10 mouse cellular contexts compared by ENCODE assay signal in the genomic region with DNA sequence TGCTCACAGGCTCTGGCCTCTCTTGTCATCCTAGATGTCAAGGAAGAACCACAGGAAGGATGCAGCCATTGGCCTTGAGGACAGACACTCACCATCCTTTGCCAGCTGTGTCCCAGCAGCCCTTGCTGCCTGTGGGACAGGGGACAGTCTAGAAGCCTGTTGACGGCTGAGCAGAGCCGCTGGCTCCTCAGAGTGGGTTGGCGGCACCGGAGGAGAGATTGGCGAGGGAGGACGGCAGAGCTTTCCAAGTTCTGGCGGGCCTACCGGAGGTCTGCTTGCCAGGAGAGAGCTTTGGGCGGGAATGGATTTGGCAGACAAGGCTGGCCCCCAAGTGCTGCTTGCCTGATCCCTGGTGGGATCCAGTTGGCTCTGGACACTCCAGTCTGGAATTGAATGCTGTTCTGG.
A peak's percentile ranks its signal among the peaks of the same experiment; 100 is the strongest.
DNase-seq lines count a peak whose midpoint lies in the region; ATAC-seq and TF ChIP-seq lines count a peak whose summit lies in the region.
"Had no signal": no experiment of that assay in that cellular context is flagged by ENCODE, and none has a peak within 500 bp of the region (broad histone marks: within the 10 kb centered on the region; RNA-seq: fewer than 3 reads in every experiment).

No protein-coding gene starts in this region.

- DNase-seq in lung, embryonic 14.5 days: peak; percentile 35
- no peak for DNase-seq in lung, adult 2 months
- peak; percentile 77 to 85 for DNase-seq in cerebellum, adult 2 months
- DNase-seq in gastrocnemius, postnatal 36 days: peak; percentile 40
- DNase-seq in urinary bladder, adult 18-20 months (ENCODE audit: low spot score in 2 of 2): no peak
- no peak for DNase-seq in ovary, postnatal 14 days (ENCODE audit: low spot score)

- no peak for TF ChIP-seq CTCF in lung, embryonic 14.5 days (IDR thresholded peaks at IDR 0.05; ENCODE audit: low read depth)
- TF ChIP-seq CTCF in lung, adult 2 months (IDR thresholded peaks at IDR 0.05; ENCODE audit: insufficient read depth, low read length): no peak
- TF ChIP-seq CTCF in cerebellum, adult 2 months (IDR thresholded peaks at IDR 0.05; ENCODE audit: borderline replicate concordance, insufficient read depth, low read depth, low read length): no peak

- H3K27me3 ChIP-seq in lung, embryonic 14.5 days (ENCODE audit: insufficient read depth, low read length): no peaks in the 10 kb centered on the region
- no peaks in the 10 kb centered on the region for H3K27me3 ChIP-seq in cerebellum, adult 2 months (ENCODE audit: control insufficient read depth, insufficient read depth, low read length)
- no peaks in the 10 kb centered on the region for H3K27me3 ChIP-seq in midbrain, embryonic 13.5 days
- no peaks in the 10 kb centered on the region; the same call in 1 of the 2 replicates for H3K27me3 ChIP-seq in kidney, embryonic 14.5 days (ENCODE audit: control insufficient read depth, insufficient read depth, low read length)
- H3K27me3 ChIP-seq: stomach, embryonic 15.5 days had no signal

- no peak for ATAC-seq in lung, embryonic 14.5 days (ENCODE audit: insufficient read depth)
- no peak for ATAC-seq in midbrain, embryonic 13.5 days
- ATAC-seq in kidney, embryonic 14.5 days (ENCODE audit: low FRiP score, low TSS enrichment): no peak

- no peak for TF ChIP-seq POLR2A in lung, adult 2 months (IDR thresholded peaks at IDR 0.05; ENCODE audit: borderline replicate concordance, extremely low read depth, low read depth, low read length)
- no peak for TF ChIP-seq POLR2A in cerebellum, adult 2 months (IDR thresholded peaks at IDR 0.05; ENCODE audit: borderline replicate concordance, insufficient read depth, low read length)

- H3K4me2 ChIP-seq in lung, embryonic 14.5 days: no peak overlapping the region
- no peak overlapping the region for H3K4me2 ChIP-seq in midbrain, embryonic 13.5 days (replicated peaks)
- H3K4me2 ChIP-seq in kidney, embryonic 14.5 days (replicated peaks; ENCODE audit: low read depth, low read length): no peak overlapping the region
- H3K4me2 ChIP-seq: liver, embryonic 15.5 days; stomach, embryonic 15.5 days had no signal

- no peak overlapping the region for H3K9ac ChIP-seq in lung, embryonic 14.5 days
- H3K9ac ChIP-seq in midbrain, embryonic 13.5 days (replicated peaks): 0 out of 2 replicates have a peak overlapping the region, but pooled peaks have one; percentile 0
- no peak overlapping the region for H3K9ac ChIP-seq in kidney, embryonic 14.5 days (ENCODE audit: low read depth, low read length)
- H3K9ac ChIP-seq: liver, embryonic 15.5 days; stomach, embryonic 15.5 days had no signal

- H3K4me1 ChIP-seq in lung, embryonic 14.5 days (ENCODE audit: insufficient read depth): peaks cover 6% of the 10 kb centered on the region; the same call in 1 of the 2 replicates
- no peaks in the 10 kb centered on the region for H3K4me1 ChIP-seq in lung, adult 2 months (ENCODE audit: control insufficient read depth, insufficient read depth, low read length)
- H3K4me1 ChIP-seq in cerebellum, adult 2 months (ENCODE audit: control insufficient read depth, insufficient read depth, low read length): peaks cover 25% of the 10 kb centered on the region
- H3K4me1 ChIP-seq in midbrain, embryonic 13.5 days (replicated peaks): peaks cover 58% of the 10 kb centered on the region
- H3K4me1 ChIP-seq in kidney, embryonic 14.5 days (ENCODE audit: control insufficient read depth, insufficient read depth, low read length): peaks cover 37% of the 10 kb centered on the region

- H3K9me3 ChIP-seq in lung, embryonic 14.5 days (ENCODE audit: low read depth, low read length): no peaks in the 10 kb centered on the region
- no peaks in the 10 kb centered on the region for H3K9me3 ChIP-seq in midbrain, embryonic 13.5 days
- no peaks in the 10 kb centered on the region for H3K9me3 ChIP-seq in kidney, embryonic 14.5 days (ENCODE audit: control insufficient read depth, low read length)
- H3K9me3 ChIP-seq: liver, embryonic 15.5 days; stomach, embryonic 15.5 days had no signal

- no peak overlapping the region for H3K4me3 ChIP-seq in lung, embryonic 14.5 days (ENCODE audit: low read depth, low read length)
- no peak overlapping the region for H3K4me3 ChIP-seq in lung, adult 2 months (replicated peaks; ENCODE audit: extremely low read depth, low read depth, low read length)
- no peak overlapping the region for H3K4me3 ChIP-seq in cerebellum, adult 2 months (replicated peaks; ENCODE audit: insufficient read depth, low read depth, low read length)
- no peak overlapping the region for H3K4me3 ChIP-seq in midbrain, embryonic 13.5 days (replicated peaks)
- H3K4me3 ChIP-seq in kidney, embryonic 14.5 days (ENCODE audit: low read length): no peak overlapping the region
- H3K4me3 ChIP-seq: liver, embryonic 15.5 days; stomach, embryonic 15.5 days had no signal

- intact Hi-C loops in gastrocnemius, postnatal 36 days (cut with DNase I): no loop called here

- no peak overlapping the region for H3K27ac ChIP-seq in lung, embryonic 14.5 days (ENCODE audit: low read depth)
- no peak overlapping the region for H3K27ac ChIP-seq in cerebellum, adult 2 months (ENCODE audit: insufficient read depth, low read length)
- no peak overlapping the region for H3K27ac ChIP-seq in midbrain, embryonic 13.5 days
- no peak overlapping the region for H3K27ac ChIP-seq in kidney, embryonic 14.5 days (ENCODE audit: low read depth, low read length)
- H3K27ac ChIP-seq: liver, embryonic 15.5 days; stomach, embryonic 15.5 days had no signal

- no peaks in the 10 kb centered on the region for H3K36me3 ChIP-seq in lung, embryonic 14.5 days (ENCODE audit: insufficient read depth)
- H3K36me3 ChIP-seq in midbrain, embryonic 13.5 days: no peaks in the 10 kb centered on the region
- no peaks in the 10 kb centered on the region for H3K36me3 ChIP-seq in kidney, embryonic 14.5 days (ENCODE audit: control insufficient read depth, insufficient read depth, low read length)
- H3K36me3 ChIP-seq: liver, embryonic 15.5 days; stomach, embryonic 15.5 days had no signal

- 69% methylated on average over 9 of the region's 9 CpGs for WGBS in lung, embryonic 14.5 days
- 78% methylated on average over 9 of the region's 9 CpGs for WGBS in lung, adult 2 months
- 10% methylated on average over 9 of the region's 9 CpGs for WGBS in cerebellum, adult 2 months
- WGBS in midbrain, embryonic 13.5 days: 77% methylated on average over 9 of the region's 9 CpGs
- WGBS in kidney, embryonic 14.5 days: 74% methylated on average over 9 of the region's 9 CpGs

Comparison
In these comparisons a context has a peak if more than half of its experiments do, and no peak if none do; other contexts are left out.
1. DNase-seq: peak in lung, embryonic 14.5 days (single experiment), cerebellum, adult 2 months (2 of 2) and gastrocnemius, postnatal 36 days (2 of 2); none in lung, adult 2 months (single experiment), urinary bladder, adult 18-20 months (0 of 2) and ovary, postnatal 14 days (single experiment).